Mouse (Mus musculus): ENCODE results near the gene Pla1a. TPM values are rescaled to one million over a fixed set of nuclear protein-coding genes. Genes with fewer than 3 reads are reported as not detected.
A peak's percentile ranks its signal among the peaks of the same experiment; 100 is the strongest.

The Pla1a gene
- total and polyA plus RNA-seq, 2 experiments from 2014 or later: 0.74 to 2.5 TPM

DNA sequence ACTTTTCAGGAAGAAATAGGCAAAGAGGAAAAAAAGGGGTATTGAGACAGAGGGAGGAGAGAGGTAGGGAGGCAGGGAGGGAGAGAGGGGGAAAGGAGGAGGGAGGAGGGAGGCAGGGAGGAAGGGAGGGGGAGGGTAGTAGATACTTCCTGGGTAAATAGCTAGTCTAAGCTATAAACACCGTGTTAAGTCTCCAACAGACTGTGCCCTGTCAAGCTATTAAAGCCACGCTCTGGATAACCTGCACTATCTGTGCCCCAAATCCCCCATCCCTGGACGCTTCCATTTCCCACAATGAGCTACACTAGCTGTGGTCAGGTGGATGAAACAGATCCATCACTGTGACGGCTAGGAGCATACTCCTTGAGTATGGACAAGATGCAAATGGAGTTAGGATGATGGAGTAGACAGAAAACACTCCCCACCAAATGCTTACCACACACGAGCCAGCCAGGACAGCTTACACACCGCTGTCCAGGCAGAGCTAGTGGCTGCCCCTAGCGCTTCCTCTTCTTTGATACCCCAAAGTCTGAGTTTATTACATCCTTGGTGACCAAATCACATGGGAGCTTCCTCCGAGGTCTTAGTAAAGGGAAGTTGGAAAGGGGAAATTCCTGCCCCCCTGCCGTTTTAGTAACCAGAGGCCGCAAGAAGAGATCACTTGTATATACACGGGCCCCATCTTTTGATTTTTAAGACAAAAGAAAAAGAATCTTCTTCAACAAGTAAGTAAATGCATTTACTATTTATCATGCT is 24.0 kb upstream of the Pla1a start:
- H3K27ac ChIP-seq (ENCODE audit: low read depth, low read length): no peak overlapping the region
- no peaks in the 10 kb centered on the region for H3K4me1 ChIP-seq (ENCODE audit: insufficient read depth)
- DNase-seq (no peak), ATAC-seq (no peak)
- H3K9ac ChIP-seq: no peak overlapping the region
- H3K4me3 ChIP-seq (ENCODE audit: low read depth, low read length): no peak overlapping the region
- H3K4me2 ChIP-seq (ENCODE audit: low read depth): no peak overlapping the region
- no peaks in the 10 kb centered on the region for H3K27me3 ChIP-seq (ENCODE audit: insufficient read depth, low read length)
- no peaks in the 10 kb centered on the region for H3K36me3 ChIP-seq (ENCODE audit: insufficient read depth)
- 69% methylated on average over 11 of the region's 11 CpGs for WGBS
- no peaks in the 10 kb centered on the region for H3K9me3 ChIP-seq (ENCODE audit: low read length)
- TF ChIP-seq CTCF (IDR thresholded peaks at IDR 0.05; ENCODE audit: low read depth): no peak

DNA sequence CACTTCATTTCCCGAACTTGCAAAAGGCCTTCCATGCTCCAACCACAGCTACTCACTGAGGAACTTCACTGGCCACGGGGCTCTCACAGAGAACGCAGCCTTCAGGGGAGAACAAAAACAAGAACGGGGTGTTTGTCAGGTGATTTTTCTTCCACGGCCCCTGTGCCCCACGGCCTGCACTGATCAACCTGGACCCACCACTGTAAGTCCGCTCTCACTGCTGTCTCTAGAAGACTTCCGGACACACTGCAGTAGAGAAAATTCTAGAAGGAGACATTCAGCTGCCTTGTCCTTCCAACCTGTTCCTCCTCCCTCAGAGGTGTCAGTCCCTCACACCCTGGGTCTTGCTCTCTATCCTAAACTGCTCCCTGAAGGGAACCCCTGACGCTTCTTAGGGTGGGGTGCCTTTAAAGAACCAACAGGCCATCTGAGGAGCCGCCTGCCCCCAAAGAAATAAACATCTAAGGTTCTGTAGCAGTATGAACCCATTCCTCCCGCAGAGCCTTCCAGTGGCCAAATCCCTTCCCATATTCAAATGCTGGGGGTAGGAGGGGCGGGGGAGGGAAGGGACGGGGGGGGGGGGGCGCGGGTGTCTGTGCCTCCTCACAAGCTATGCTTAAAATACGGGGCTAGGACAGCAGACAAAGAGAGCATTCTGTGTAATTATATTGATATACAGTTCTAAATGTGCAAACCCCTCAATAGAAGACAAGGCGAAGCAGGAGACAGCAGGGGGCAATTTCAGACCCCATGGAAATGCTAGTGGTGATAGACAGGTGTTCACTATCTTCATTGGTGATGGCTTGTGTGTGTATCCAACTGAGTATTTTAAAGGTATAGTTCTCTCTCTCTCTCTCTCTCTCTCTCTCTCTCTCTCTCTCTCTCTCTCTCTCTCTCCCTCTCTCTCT is 22.8 kb upstream of the Pla1a start, which contains the start of gene Cd80:
Gene Cd80 (plus strand): TSS at position 51 of the 908 bp plus-strand sequence.
- no peaks in the 10 kb centered on the region for H3K9me3 ChIP-seq (ENCODE audit: low read length)
- no peaks in the 10 kb centered on the region for H3K27me3 ChIP-seq (ENCODE audit: insufficient read depth, low read length)
- ATAC-seq (no peak), DNase-seq (no peak)
- H3K4me2 ChIP-seq (ENCODE audit: low read depth): no peak within 1 kb of the TSS
- TF ChIP-seq CTCF (IDR thresholded peaks at IDR 0.05; ENCODE audit: low read depth): no peak
- 74% methylated on average over 17 of the region's 17 CpGs for WGBS
- no peak within 1 kb of the TSS for H3K4me3 ChIP-seq (ENCODE audit: low read depth, low read length)
- H3K9ac ChIP-seq: no peak within 1 kb of the TSS
- no peaks in the 10 kb centered on the region for H3K36me3 ChIP-seq (ENCODE audit: insufficient read depth)
- no peak within 1 kb of the TSS for H3K27ac ChIP-seq (ENCODE audit: low read depth, low read length)
- peaks cover 7% of the 10 kb centered on the region; the same call in 1 of the 2 replicates for H3K4me1 ChIP-seq (ENCODE audit: insufficient read depth)

DNA sequence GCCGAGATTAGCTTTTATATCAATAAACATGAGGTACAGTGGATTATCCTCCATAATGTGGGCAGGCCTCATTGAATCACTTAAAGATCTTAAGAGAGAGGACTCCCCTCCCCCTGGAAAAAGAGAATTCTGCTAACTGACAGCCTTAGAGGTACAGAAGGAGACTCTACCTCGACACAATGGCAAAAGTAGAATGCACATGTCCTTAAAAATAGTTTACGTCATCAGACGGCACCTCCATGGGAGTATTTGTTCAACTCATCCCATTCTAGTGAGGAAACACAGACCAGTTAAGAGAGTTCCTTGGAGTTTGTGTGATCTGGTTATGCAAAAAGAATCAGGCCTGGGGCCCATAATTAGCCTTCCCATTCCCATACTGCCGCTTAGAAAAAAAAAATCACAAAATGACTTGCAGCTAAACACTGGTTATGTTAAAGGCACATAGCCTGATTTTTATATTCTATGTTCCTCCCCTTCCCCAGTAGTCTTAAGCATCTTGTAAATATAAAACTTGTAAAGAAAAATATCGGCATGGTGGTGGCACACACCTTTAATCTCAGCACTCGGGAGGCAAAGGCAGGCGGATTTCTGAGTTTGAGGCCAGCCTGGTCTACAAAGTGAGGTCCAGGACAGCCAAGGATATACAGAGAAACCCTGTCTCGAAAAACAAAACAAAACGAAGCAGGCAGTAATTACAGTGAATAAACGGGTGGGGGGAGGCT is 21.7 kb upstream of the Pla1a start:
- ATAC-seq: no peak
- WGBS: 75% methylated on average over 11 of the region's 11 CpGs

GRCm38 (mm10) chr16:38453952-38454351 is 21.0 kb upstream of the Pla1a start:
- Histone ChIP-seq H3K4me1 (ENCODE audit: insufficient read depth) (peaks cover 7% of the 10 kb centered on the region; the same call in 1 of the 2 replicates), H3K4me2 (ENCODE audit: low read depth) (no peak overlapping the region), H3K9ac (no peak overlapping the region), H3K36me3 (ENCODE audit: insufficient read depth) (peaks cover 7% of the 10 kb centered on the region; the same call in 1 of the 2 replicates), H3K9me3 (ENCODE audit: low read length) (no peaks in the 10 kb centered on the region), H3K27ac (ENCODE audit: low read depth, low read length) (no peak overlapping the region), H3K27me3 (ENCODE audit: insufficient read depth, low read length) (no peaks in the 10 kb centered on the region), H3K4me3 (ENCODE audit: low read depth, low read length) (no peak overlapping the region)
- 89% methylated on average over 4 of the region's 4 CpGs for WGBS
- no peak for ATAC-seq
- DNase-seq: no peak
- TF ChIP-seq CTCF (IDR thresholded peaks at IDR 0.05; ENCODE audit: low read depth): no peak

More for the DNA sequence above, 21.7 kb upstream of the Pla1a start:
- Histone ChIP-seq H3K36me3 (ENCODE audit: insufficient read depth) (peaks cover 5% of the 10 kb centered on the region; the same call in 1 of the 2 replicates), H3K9ac (no peak overlapping the region), H3K4me3 (ENCODE audit: low read depth, low read length) (no peak overlapping the region), H3K9me3 (ENCODE audit: low read length) (no peaks in the 10 kb centered on the region), H3K4me1 (ENCODE audit: insufficient read depth) (peaks cover 7% of the 10 kb centered on the region; the same call in 1 of the 2 replicates), H3K4me2 (ENCODE audit: low read depth) (no peak overlapping the region), H3K27ac (ENCODE audit: low read depth, low read length) (no peak overlapping the region), H3K27me3 (ENCODE audit: insufficient read depth, low read length) (no peaks in the 10 kb centered on the region)
- TF ChIP-seq CTCF (IDR thresholded peaks at IDR 0.05; ENCODE audit: low read depth): no peak
- no peak for DNase-seq

- Histone ChIP-seq H3K4me2 (ENCODE audit: low read depth) (peak overlapping the region; percentile 81), H3K9me3 (ENCODE audit: low read length) (no peaks in the 10 kb centered on the region), H3K9ac (peak overlapping the region; percentile 94), H3K4me3 (ENCODE audit: low read depth, low read length) (peak overlapping the region; percentile 77), H3K36me3 (ENCODE audit: insufficient read depth) (peaks cover 13% of the 10 kb centered on the region), H3K4me1 (ENCODE audit: insufficient read depth) (peaks cover 7% of the 10 kb centered on the region; the same call in 1 of the 2 replicates), H3K27ac (ENCODE audit: low read depth, low read length) (peak overlapping the region; percentile 89), H3K27me3 (ENCODE audit: insufficient read depth, low read length) (no peaks in the 10 kb centered on the region)
- no peak for TF ChIP-seq CTCF (IDR thresholded peaks at IDR 0.05; ENCODE audit: low read depth)
- DNase-seq (no peak), ATAC-seq (no peak)
- WGBS: 24% methylated on average over 3 of the region's 3 CpGs
Measured at GRCm38 (mm10) chr16:38453203-38453553, 20.2 kb upstream of the Pla1a start.

GRCm38 (mm10) chr16:38452442-38453202 is 19.7 kb upstream of the Pla1a start, which contains the start of gene Adprh:
Adprh (minus strand) TSS chr16:38452703.
- 2% methylated on average over 56 of the region's 61 CpGs for WGBS
- Histone ChIP-seq H3K36me3 (ENCODE audit: insufficient read depth) (peaks cover 15% of the 10 kb centered on the region), H3K9me3 (ENCODE audit: low read length) (no peaks in the 10 kb centered on the region), H3K4me1 (ENCODE audit: insufficient read depth) (peaks cover 7% of the 10 kb centered on the region; the same call in 1 of the 2 replicates), H3K4me3 (ENCODE audit: low read depth, low read length) (peak within 1 kb of the TSS; percentile 77), H3K27ac (ENCODE audit: low read depth, low read length) (peak within 1 kb of the TSS; percentile 89), H3K4me2 (ENCODE audit: low read depth) (peak within 1 kb of the TSS; percentile 81), H3K9ac (peak within 1 kb of the TSS; percentile 94), H3K27me3 (ENCODE audit: insufficient read depth, low read length) (no peaks in the 10 kb centered on the region)
- peak; percentile 28; the same call in 1 of the 2 replicates for TF ChIP-seq CTCF (IDR thresholded peaks at IDR 0.05; ENCODE audit: low read depth)
- peak; percentile 87 for DNase-seq
- peak; percentile 98 for ATAC-seq
